In genomic region chr19:56455369-56455768, GRCm38 (mm10) we compare ENCODE assay signal across 25 mouse cellular contexts. TPM values are rescaled to one million over a fixed set of nuclear protein-coding genes. Genes with fewer than 3 reads are reported as not detected.
A peak's percentile ranks its signal among the peaks of the same experiment; 100 is the strongest.
DNase-seq lines count a peak whose midpoint lies in the region; ATAC-seq and TF ChIP-seq lines count a peak whose summit lies in the region.
"Had no signal": no experiment of that assay in that cellular context is flagged by ENCODE, and none has a peak within 500 bp of the region (broad histone marks: within the 10 kb centered on the region; RNA-seq: fewer than 3 reads in every experiment).

No protein-coding gene starts in this region.

- WGBS in bone marrow, adult 2 months = 5% methylated on average over 2 of the region's 2 CpGs
- 47% methylated on average over 2 of the region's 2 CpGs for WGBS in embryonic facial prominence, embryonic 10.5 days
- 60% methylated on average over 2 of the region's 2 CpGs for WGBS in forebrain, embryonic 10.5 days

- intact Hi-C loops in heart, postnatal 25 days (cut with DNase I) = no loop called here

- TF ChIP-seq POLR2A in bone marrow, adult 2 months (IDR thresholded peaks at IDR 0.05; ENCODE audit: borderline replicate concordance, control insufficient read depth, low read depth, low read length) = no peak

- ATAC-seq in granulocyte monocyte progenitor cell, adult 5-6 weeks (replicated peaks; ENCODE audit: poor library complexity, severe bottlenecking) = peak; percentile 27; the same call in 1 of the 2 replicates
- ATAC-seq: forebrain, embryonic 16.5 days had no signal

- no peaks in the 10 kb centered on the region for H3K9me3 ChIP-seq in embryonic facial prominence, embryonic 10.5 days
- H3K9me3 ChIP-seq in forebrain, embryonic 10.5 days = no peaks in the 10 kb centered on the region
- H3K9me3 ChIP-seq: heart, embryonic 15.5 days; limb, embryonic 10.5 days; midbrain, embryonic 12.5 days; neural tube, embryonic 13.5 days had no signal

- H3K4me1 ChIP-seq in bone marrow, adult 2 months (ENCODE audit: control insufficient read depth, insufficient read depth, low read length) = peaks cover 6% of the 10 kb centered on the region; the same call in 1 of the 2 replicates
- peaks cover 11% of the 10 kb centered on the region; the same call in 1 of the 2 replicates for H3K4me1 ChIP-seq in embryonic facial prominence, embryonic 10.5 days
- peaks cover 14% of the 10 kb centered on the region for H3K4me1 ChIP-seq in forebrain, embryonic 10.5 days
- H3K4me1 ChIP-seq: heart, embryonic 15.5 days; neural tube, embryonic 13.5 days had no signal

- DNase-seq in A20 (ENCODE audit: low read depth, low spot score) = peak; percentile 55
- DNase-seq in cerebellum, adult 8-10 months = peak; percentile 33
- no peak for DNase-seq in embryonic facial prominence, embryonic 10.5 days (ENCODE audit: low spot score)
- DNase-seq in heart, postnatal 25 days (ENCODE audit: low spot score) = no peak
- no peak for DNase-seq in forebrain, embryonic 10.5 days (ENCODE audit: extremely low spot score, low spot score)
- no peak for DNase-seq in adrenal gland, postnatal 14 days
- DNase-seq: adrenal gland, postnatal 10 days; gastrocnemius, postnatal 25 days; kidney, adult 2 months; kidney, postnatal 14 days; lung, embryonic 14.5 days; lung, postnatal 4 days; right cerebral cortex, postnatal 4 days; thymus, postnatal 25 days had no signal

- TF ChIP-seq CTCF in bone marrow, adult 2 months (IDR thresholded peaks at IDR 0.05; ENCODE audit: control insufficient read depth, insufficient read depth, low read length) = no peak

- 0 out of 2 replicates have a peak, but pooled peaks cover 4% of the 10 kb centered on the region for H3K27me3 ChIP-seq in embryonic facial prominence, embryonic 10.5 days (replicated peaks; ENCODE audit: low read depth, poor library complexity, severe bottlenecking)
- H3K27me3 ChIP-seq in forebrain, embryonic 10.5 days (ENCODE audit: poor library complexity, severe bottlenecking) = no peaks in the 10 kb centered on the region
- H3K27me3 ChIP-seq: neural tube, embryonic 13.5 days had no signal

- H3K27ac ChIP-seq in bone marrow, adult 2 months (ENCODE audit: control insufficient read depth, insufficient read depth, low read depth, low read length, poor library complexity) = peak overlapping the region; percentile 30; the same call in 1 of the 2 replicates
- no peak overlapping the region for H3K27ac ChIP-seq in embryonic facial prominence, embryonic 10.5 days (replicated peaks)
- no peak overlapping the region for H3K27ac ChIP-seq in forebrain, embryonic 10.5 days
- H3K27ac ChIP-seq: heart, embryonic 15.5 days; layer of hippocampus, adult 2 months; limb, embryonic 10.5 days; midbrain, embryonic 12.5 days; neural tube, embryonic 13.5 days had no signal

- H3K4me3 ChIP-seq in bone marrow, adult 2 months (replicated peaks; ENCODE audit: control insufficient read depth, low read depth, low read length) = no peak overlapping the region
- no peak overlapping the region for H3K4me3 ChIP-seq in embryonic facial prominence, embryonic 10.5 days
- H3K4me3 ChIP-seq in forebrain, embryonic 10.5 days = no peak overlapping the region
- H3K4me3 ChIP-seq: heart, embryonic 15.5 days; layer of hippocampus, adult 2 months; limb, embryonic 10.5 days; midbrain, embryonic 12.5 days; neural tube, embryonic 13.5 days had no signal

- no peaks in the 10 kb centered on the region for H3K36me3 ChIP-seq in embryonic facial prominence, embryonic 10.5 days (replicated peaks)
- no peaks in the 10 kb centered on the region for H3K36me3 ChIP-seq in forebrain, embryonic 10.5 days (replicated peaks)
- H3K36me3 ChIP-seq: heart, embryonic 15.5 days; limb, embryonic 10.5 days; midbrain, embryonic 12.5 days; neural tube, embryonic 13.5 days had no signal

RNA-seq across cellular contexts. Expression of gene Plekhs1, which starts 6.1 kb away (rescaled TPM):
- polyA plus RNA-seq in bone marrow, adult 2 months (2011; ENCODE audit: insufficient read depth, insufficient read length, low replicate concordance, missing spikeins) = 0.41 TPM in 1 of 2 replicates, not detected in the other
- not detected in 2 replicates for total RNA-seq in granulocyte monocyte progenitor cell, adult 5-6 weeks (2014; fragmentation: Nextera tagmentation)
- total RNA-seq in granulocyte monocyte progenitor cell, adult 5-6 weeks (2017) = not detected in 2 replicates
- 0.21 TPM in 1 of 2 replicates, not detected in the other for polyA plus RNA-seq in embryonic facial prominence, embryonic 10.5 days (2016; fragmentation: Nextera tagmentation; extraction: Ambion mirVana)
- total RNA-seq in heart, postnatal 25 days (2021) = under 1 TPM in 1 of 2 experiments, not detected in 1; 0.25 TPM
- polyA plus RNA-seq in forebrain, embryonic 10.5 days (2016; fragmentation: Nextera tagmentation; extraction: Ambion mirVana) = 0.11 and 0.15 TPM in 2 replicates
- total RNA-seq in adrenal gland, postnatal 14 days (2021) = 0.22 and 0.53 TPM in 2 replicates
- total RNA-seq: gastrocnemius, postnatal 25 days; liver, adult 2 months had no signal
- polyA plus RNA-seq: C2C12; hindbrain, embryonic 11.5 days had no signal

RNA-seq across cellular contexts. Expression of gene Casp7, which starts 58.4 kb away (rescaled TPM):
- 6.6 and 12.2 TPM in 2 replicates for polyA plus RNA-seq in bone marrow, adult 2 months (2011; ENCODE audit: insufficient read depth, insufficient read length, low replicate concordance, missing spikeins)
- 72.3 and 86.7 TPM in 2 replicates for total RNA-seq in granulocyte monocyte progenitor cell, adult 5-6 weeks (2014; fragmentation: Nextera tagmentation)
- 42.4 and 43.4 TPM in 2 replicates for total RNA-seq in granulocyte monocyte progenitor cell, adult 5-6 weeks (2017)
- polyA plus RNA-seq in embryonic facial prominence, embryonic 10.5 days (2016; fragmentation: Nextera tagmentation; extraction: Ambion mirVana) = 15.9 and 17.8 TPM in 2 replicates
- total RNA-seq in heart, postnatal 25 days (2021) = 10 to 100 TPM; 12.6 to 15.6 TPM
- 15.8 and 16.2 TPM in 2 replicates for polyA plus RNA-seq in forebrain, embryonic 10.5 days (2016; fragmentation: Nextera tagmentation; extraction: Ambion mirVana)
- total RNA-seq in adrenal gland, postnatal 14 days (2021) = 13.7 and 15.7 TPM in 2 replicates

Comparison
In these comparisons a context has a peak if more than half of its experiments do, and no peak if none do; other contexts are left out.
1. DNase-seq: peak in A20 (single experiment) and cerebellum, adult 8-10 months (single experiment); none in embryonic facial prominence, embryonic 10.5 days (single experiment), heart, postnatal 25 days (single experiment), forebrain, embryonic 10.5 days (single experiment) and adrenal gland, postnatal 14 days (single experiment).